Mouse (Mus musculus) midbrain, postnatal 0 days (tissue): ENCODE measurements at regions not wholly inside any gene's neighbourhood (a gene's known extent, or its start where the extent isn't known, plus 50 kb on each side); places are given as distances from the start of the nearest gene placed in this dataset.

Source experiments
- ATAC-seq: fragments of 200-750 bp; cut with Nextera tagmentation; 2 replicates; pipeline ENCODE4 v1.8.0; 2017; ENCODE audit warnings: moderate number of reproducible peaks, mild to moderate bottlenecking, moderate TSS enrichment, moderate library complexity; ENCODE audit not compliant: low FRiP score
- DNase-seq: peaks from one replicate; pipeline ENCODE4 v3.0.0-alpha.2; 2015; ENCODE audit warnings: low spot score
- H3K27ac ChIP-seq: fragments of 300-500 bp; sonication (generic); 2 replicates; pipeline ENCODE4 v1.5.1; 2014; ENCODE audit warnings: low read depth, mild to moderate bottlenecking, low read length, mixed read lengths
- H3K27me3 ChIP-seq: fragments of 300-500 bp; sonication (generic); 2 replicates; pipeline ENCODE4 v1.6.1; 2014; ENCODE audit warnings: low read length, control low read depth, mixed read lengths; ENCODE audit not compliant: insufficient read depth
- H3K36me3 ChIP-seq: fragments of 300-500 bp; sonication (generic); 2 replicates; pipeline ENCODE4 v1.6.1; 2014; ENCODE audit warnings: low read length, control low read depth, mixed read lengths; ENCODE audit not compliant: insufficient read depth
- H3K4me1 ChIP-seq: fragments of 300-500 bp; sonication (generic); 2 replicates; pipeline ENCODE4 v1.6.1; 2014; ENCODE audit warnings: mild to moderate bottlenecking, control low read depth, antibody characterized with exemption, low read length, mixed read lengths; ENCODE audit not compliant: insufficient read depth
- H3K4me2 ChIP-seq: fragments of 300-500 bp; sonication (generic); 2 replicates; pipeline ENCODE4 v1.6.1; 2014; ENCODE audit warnings: low read depth, mild to moderate bottlenecking, low read length, mixed read lengths; ENCODE audit not compliant: poor library complexity, severe bottlenecking
- H3K4me3 ChIP-seq: fragments of 300-500 bp; sonication (generic); 2 replicates; pipeline ENCODE4 v1.5.1; 2014; ENCODE audit warnings: low read depth, mild to moderate bottlenecking, low read length, moderate library complexity
- H3K9ac ChIP-seq: fragments of 300-500 bp; sonication (generic); replicated peaks from 2 replicates; pipeline ENCODE4 v1.6.1; 2014; ENCODE audit warnings: mild to moderate bottlenecking, low read length, moderate library complexity, mixed read lengths; ENCODE audit not compliant: poor library complexity, severe bottlenecking
- H3K9me3 ChIP-seq: fragments of 300-500 bp; sonication (generic); 2 replicates; pipeline ENCODE4 v1.6.1; 2016; ENCODE audit warnings: low read length, control low read depth
- CTCF ChIP-seq: IDR thresholded peaks from 2 replicates; pipeline ENCODE4 v1.5.1; 2016; ENCODE audit warnings: antibody characterized with exemption, mild to moderate bottlenecking
- WGBS: fragments of 180-500 bp; shearing (Covaris S2); extraction: QIAGEN DNeasy Blood & Tissue Kit; methylation state at CpG from one replicate; pipeline ENCODE4 v1.1.7; 2014; 5-methylcytosine and 5-hydroxymethylcytosine counted together

GRCm38 (mm10) chr6:6801563-6802259 is 61.4 kb upstream of the Dlx6 start:
- DNase-seq (no peak), ATAC-seq (no peak)
- no peak overlapping the region for H3K9ac ChIP-seq
- no peak overlapping the region for H3K4me2 ChIP-seq
- H3K4me1 ChIP-seq: no peaks in the 10 kb centered on the region
- no peaks in the 10 kb centered on the region for H3K27me3 ChIP-seq
- H3K27ac ChIP-seq: no peak overlapping the region
- no peaks in the 10 kb centered on the region for H3K9me3 ChIP-seq
- WGBS: 85% methylated on average over 15 of the region's 15 CpGs
- H3K36me3 ChIP-seq: no peaks in the 10 kb centered on the region
- no peak overlapping the region for H3K4me3 ChIP-seq
- TF ChIP-seq CTCF: no peak
